Mouse (Mus musculus) G1E (cell line): ENCODE measurements around the gene Ppm1g.

Experiments used
- CTCF ChIP-seq: IDR thresholded peaks from 2 replicates; pipeline ENCODE4 v1.5.1; 2012; ENCODE audit warnings: low read depth, low read length, inconsistent platforms, mixed read lengths
- GATA1 ChIP-seq: IDR thresholded peaks from 2 replicates; pipeline ENCODE4 v1.6.1; 2012; ENCODE audit warnings: borderline replicate concordance, low read length, inconsistent platforms, mixed read lengths

DNA sequence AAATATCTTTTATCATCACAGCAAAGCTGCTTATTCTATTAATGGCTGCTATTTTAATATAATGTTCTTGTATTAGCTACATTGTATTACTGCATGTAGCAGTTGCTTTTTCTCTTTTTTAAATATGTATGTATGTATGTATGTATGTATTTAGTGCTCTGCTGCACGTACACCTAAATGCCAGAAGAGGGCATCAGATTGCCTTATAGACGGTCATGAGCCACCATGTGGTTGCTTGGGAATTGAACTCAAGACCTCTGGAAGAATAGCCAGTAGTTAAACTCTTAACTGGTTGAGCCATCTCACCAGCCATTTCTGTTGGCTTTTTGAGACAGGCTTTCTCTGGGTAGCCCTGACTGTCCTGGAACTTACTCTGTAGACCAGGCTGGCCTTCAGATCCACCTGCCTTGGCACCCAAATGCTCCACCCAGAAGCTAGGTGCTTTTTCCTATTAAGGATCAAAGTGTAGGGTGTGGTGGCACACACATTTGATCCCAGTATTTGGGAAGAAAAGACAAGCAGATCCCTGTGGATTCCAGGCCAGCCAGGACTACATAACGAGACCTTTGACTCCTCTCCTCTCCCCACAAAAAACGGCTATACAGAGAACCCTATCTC, 32.2 kb downstream of the Ppm1g start:
- 0 out of 2 replicates have a peak, but pooled peaks have one; percentile 25 for TF ChIP-seq CTCF
- no peak for TF ChIP-seq GATA1
